Mouse (Mus musculus) C2C12 (cell line): ENCODE data around the gene Il2rg.

Experiments
- CEBPB ChIP-seq: IDR thresholded peaks from one replicate; pipeline ENCODE4 v1.6.1; 2011; ENCODE audit warnings: low read depth, mild to moderate bottlenecking, control low read depth, moderate library complexity
- CTCF ChIP-seq: IDR thresholded peaks from one replicate; pipeline ENCODE4 v1.5.1; 2011; ENCODE audit not compliant: control insufficient read depth, insufficient read depth, insufficient read length
- FOSL1 ChIP-seq: IDR thresholded peaks from one replicate; pipeline ENCODE4 v1.8.0; 2011; ENCODE audit warnings: mild to moderate bottlenecking, low read length; ENCODE audit not compliant: poor library complexity, insufficient read depth, severe bottlenecking
- MAX ChIP-seq: IDR thresholded peaks from one replicate; pipeline ENCODE4 v1.6.1; 2011; ENCODE audit warnings: mild to moderate bottlenecking, control low read depth
- MYOD1 ChIP-seq: IDR thresholded peaks from one replicate; pipeline ENCODE4 v1.6.1; 2011; ENCODE audit warnings: low read depth; ENCODE audit not compliant: control insufficient read depth, insufficient read length
- MYOG ChIP-seq: IDR thresholded peaks from one replicate; pipeline ENCODE4 v1.6.1; 2011; ENCODE audit not compliant: control insufficient read depth, insufficient read length; ENCODE audit errors: extremely low read depth
- USF1 ChIP-seq: IDR thresholded peaks from one replicate; pipeline ENCODE4 v1.6.1; 2011; ENCODE audit warnings: low read depth, mild to moderate bottlenecking, control low read depth, moderate library complexity

DNA sequence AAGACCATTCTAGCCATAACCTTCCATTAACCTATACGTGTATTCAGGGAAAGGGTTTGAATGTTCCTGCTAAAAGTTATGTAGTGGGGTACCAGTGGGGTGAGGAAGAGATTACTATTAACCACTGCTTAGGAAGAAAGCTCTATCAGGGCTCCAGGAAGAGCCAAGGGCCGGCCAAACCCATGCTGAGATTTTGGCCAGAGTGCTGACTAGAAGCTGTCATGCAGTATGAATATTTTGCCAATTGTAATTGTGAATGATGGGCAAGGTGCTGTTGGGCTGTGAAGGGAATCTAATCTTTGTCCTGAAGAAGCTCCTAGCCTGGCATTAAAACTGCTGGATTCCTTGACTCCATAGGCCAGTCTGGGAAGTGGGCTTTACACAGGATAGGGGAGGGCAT is 36.6 kb upstream of the Il2rg start:
- TF ChIP-seq CTCF, result no peak
- no peak for TF ChIP-seq CEBPB
- no peak for TF ChIP-seq USF1
- TF ChIP-seq MAX, result no peak
- TF ChIP-seq MYOG, result no peak
- no peak for TF ChIP-seq MYOD1
- no peak for TF ChIP-seq FOSL1
